Mouse (Mus musculus) left cerebral cortex, adult 11 months (tissue): ENCODE measurements at regions not wholly inside any gene's neighbourhood (a gene's known extent, or its start where the extent isn't known, plus 50 kb on each side); places are given as distances from the start of the nearest gene placed in this dataset.

ENCODE experiments used
- DNase-seq: peaks from one replicate; pipeline ENCODE4 v3.0.0; 2022; ENCODE audit warnings: low spot score

- DNase-seq: no peak
Measured at GRCm38 (mm10) chr7:36829710-36830109, 131.8 kb downstream of the Tshz3 start.

GRCm38 (mm10) chr7:36830155-36830554, 132.2 kb downstream of the Tshz3 start:
- DNase-seq: no peak

GRCm38 (mm10) chr7:36848279-36848678, 150.4 kb downstream of the Tshz3 start:
- DNase-seq: no peak

- no peak for DNase-seq
Measured at GRCm38 (mm10) chr7:36851275-36851889, 153.5 kb downstream of the Tshz3 start.

- no peak for DNase-seq
Measured at GRCm38 (mm10) chr7:36854308-36854707, 156.4 kb downstream of the Tshz3 start.

- no peak for DNase-seq
Measured at GRCm38 (mm10) chr7:36859428-36859827, 161.5 kb downstream of the Tshz3 start.

GRCm38 (mm10) chr7:36862481-36862880, 164.6 kb downstream of the Tshz3 start:
- DNase-seq: no peak

GRCm38 (mm10) chr7:36863745-36864144, 165.8 kb downstream of the Tshz3 start:
- DNase-seq: peak; percentile 44

GRCm38 (mm10) chr7:36864675-36865074, 166.8 kb downstream of the Tshz3 start:
- no peak for DNase-seq

GRCm38 (mm10) chr7:36866602-36867001, 168.7 kb downstream of the Tshz3 start:
- DNase-seq: peak; percentile 36

GRCm38 (mm10) chr7:36874004-36874403, 176.1 kb downstream of the Tshz3 start:
- DNase-seq: no peak

- no peak for DNase-seq
Measured at GRCm38 (mm10) chr7:36877686-36878085, 179.8 kb downstream of the Tshz3 start.

- DNase-seq: no peak
Measured at GRCm38 (mm10) chr7:36892776-36893500, 195.0 kb downstream of the Tshz3 start.

- DNase-seq: no peak
Measured at GRCm38 (mm10) chr7:36896339-36896738, 198.4 kb downstream of the Tshz3 start.

- no peak for DNase-seq
Measured at GRCm38 (mm10) chr7:36901537-36901936, 203.6 kb downstream of the Tshz3 start.

- DNase-seq: peak; percentile 11
Measured at GRCm38 (mm10) chr7:36913304-36913703, 215.4 kb downstream of the Tshz3 start.

- DNase-seq: no peak
Measured at GRCm38 (mm10) chr7:36914261-36914660, 216.3 kb downstream of the Tshz3 start.

GRCm38 (mm10) chr7:36915171-36915570, 217.3 kb downstream of the Tshz3 start:
- peak; percentile 13 for DNase-seq

- no peak for DNase-seq
Measured at GRCm38 (mm10) chr7:36917011-36917410, 219.1 kb downstream of the Tshz3 start.

- no peak for DNase-seq
Measured at GRCm38 (mm10) chr7:36919413-36919812, 221.5 kb downstream of the Tshz3 start.

GRCm38 (mm10) chr7:36921003-36921402, 223.1 kb downstream of the Tshz3 start:
- DNase-seq: no peak

- DNase-seq: no peak
Measured at GRCm38 (mm10) chr7:36933490-36933889, 235.6 kb downstream of the Tshz3 start.

GRCm38 (mm10) chr7:36934792-36935555, 237.1 kb downstream of the Tshz3 start:
- DNase-seq: peak; percentile 51
